Mouse (Mus musculus) gonadal fat pad, adult 2 months (tissue): ENCODE data around the gene Lgals7. TPM values are rescaled to one million over a fixed set of nuclear protein-coding genes. Genes with fewer than 3 reads are reported as not detected.
"Not testable (repeated sequence)": the region's sequence is repeated elsewhere in the genome, so short reads cannot be mapped to it uniquely, and the experiment has no call there.

ENCODE experiments used
- DNase-seq: peaks from one replicate; pipeline ENCODE4 v3.0.0-alpha.2; 2012; ENCODE audit warnings: low read depth
- polyA plus RNA-seq: library from polyadenylated mRNA; depleted of rRNA; stranded (reverse); fragments of >200 nt; gene quantifications from 2 replicates; pipeline ENCODE4 v1.2.3, GENCODE M21; 2012

Lgals7 gene
- polyA plus RNA-seq, 1 experiment: 12.3 TPM

DNA sequence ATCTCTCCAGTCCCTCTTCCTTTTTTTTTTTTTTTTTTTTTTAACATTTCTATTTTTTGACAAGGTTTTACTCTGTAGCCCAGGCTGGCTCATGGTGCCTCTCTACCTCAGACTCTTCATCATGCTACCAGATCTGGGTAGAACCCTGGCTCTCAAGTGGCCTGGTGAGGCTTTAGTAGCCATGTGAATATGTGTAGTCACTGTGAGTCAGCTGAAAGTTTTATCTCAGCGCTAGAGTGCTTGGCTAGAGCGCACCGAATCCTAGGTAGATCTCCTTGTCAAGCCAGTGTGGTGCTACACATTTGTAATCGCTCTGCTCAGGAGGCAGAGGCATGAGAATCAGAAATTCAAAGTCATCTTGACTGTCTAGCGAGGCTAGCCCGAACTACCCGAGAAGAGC lies 13.5 kb downstream of the Lgals7 start:
- no peak for DNase-seq

DNA sequence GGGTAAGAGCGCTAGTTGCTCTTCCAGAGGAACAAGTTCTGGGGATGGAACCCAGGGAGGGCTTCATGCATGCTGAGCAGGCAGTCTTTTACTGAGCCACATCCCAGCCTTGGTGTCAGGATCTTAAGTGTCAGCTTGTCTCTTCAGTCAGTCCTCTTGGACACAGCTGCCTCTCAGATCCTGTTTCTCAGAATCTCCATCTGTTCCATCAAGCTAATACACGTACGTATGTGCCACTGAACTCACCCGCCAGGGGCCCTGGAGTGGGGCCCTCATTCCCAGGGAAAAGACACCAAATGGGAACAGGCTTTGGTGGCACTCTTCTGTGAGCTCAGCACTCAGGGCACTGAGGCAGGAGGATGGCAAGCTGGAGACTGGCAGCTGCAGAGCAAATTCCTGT lies 14.2 kb downstream of the Lgals7 start:
- DNase-seq: no peak

DNA sequence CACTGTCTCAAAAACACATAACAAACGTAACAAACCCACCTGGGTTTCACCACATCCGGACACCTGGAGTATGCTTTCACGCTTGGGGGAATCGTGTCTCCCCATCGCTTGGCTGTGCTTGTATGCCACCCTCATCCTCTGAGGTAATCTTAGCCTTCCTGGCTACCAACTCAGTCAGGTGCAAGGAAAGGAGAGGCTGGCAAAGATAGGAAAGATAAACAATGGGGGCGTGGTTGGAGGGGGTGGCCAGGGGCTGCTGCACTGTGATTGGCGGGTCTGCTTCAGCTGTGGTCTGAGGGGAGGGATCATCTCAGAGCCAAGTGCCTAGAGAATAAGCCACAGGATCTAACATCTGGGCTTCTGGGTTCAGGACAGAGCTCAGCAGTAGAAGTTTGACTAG lies 16.0 kb downstream of the Lgals7 start:
- DNase-seq: no peak

DNA sequence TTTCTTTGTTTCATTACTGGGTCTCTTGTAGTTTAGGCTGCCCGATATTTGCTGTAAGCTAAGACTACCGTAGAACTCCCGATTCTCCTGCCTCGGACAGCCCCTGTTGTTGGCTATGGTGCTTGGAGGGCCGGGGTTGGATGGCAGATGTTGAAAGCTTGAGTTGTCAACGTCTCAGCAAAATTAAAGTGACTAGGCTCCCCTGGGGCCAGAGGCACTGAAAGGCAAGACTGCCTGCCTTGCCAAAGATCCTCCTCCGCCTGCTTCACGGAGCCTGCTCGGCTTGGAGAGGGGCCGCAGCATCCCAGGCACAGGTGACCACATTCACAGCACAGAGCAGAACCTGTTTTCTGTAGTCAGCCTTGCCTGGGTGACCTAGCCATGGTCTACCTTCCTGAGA lies 16.9 kb downstream of the Lgals7 start:
- no peak for DNase-seq

DNA sequence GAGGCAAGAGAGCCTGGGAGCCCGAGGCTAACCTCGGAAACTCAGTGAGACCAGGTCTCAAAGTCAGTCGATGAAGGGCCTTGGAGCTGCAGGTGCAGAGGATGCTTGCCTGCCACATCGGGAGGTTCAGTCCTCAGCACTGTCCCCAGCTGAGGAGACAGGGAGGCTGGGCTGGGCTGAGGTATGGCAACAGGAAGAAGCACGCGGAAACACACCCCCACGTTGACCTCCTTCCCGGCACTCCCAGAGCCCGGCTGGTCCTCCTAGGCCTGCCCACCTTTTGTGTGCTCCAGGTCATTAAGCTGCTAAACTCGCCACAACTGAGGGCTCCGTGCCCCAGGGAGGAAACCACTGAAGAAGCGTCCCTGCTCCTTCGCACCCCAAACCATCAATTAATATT lies 17.5 kb downstream of the Lgals7 start, which contains the start of gene Capn12:
Capn12 (plus strand) TSS at position 224 of the 400 bp plus-strand sequence.
- DNase-seq: no peak

DNA sequence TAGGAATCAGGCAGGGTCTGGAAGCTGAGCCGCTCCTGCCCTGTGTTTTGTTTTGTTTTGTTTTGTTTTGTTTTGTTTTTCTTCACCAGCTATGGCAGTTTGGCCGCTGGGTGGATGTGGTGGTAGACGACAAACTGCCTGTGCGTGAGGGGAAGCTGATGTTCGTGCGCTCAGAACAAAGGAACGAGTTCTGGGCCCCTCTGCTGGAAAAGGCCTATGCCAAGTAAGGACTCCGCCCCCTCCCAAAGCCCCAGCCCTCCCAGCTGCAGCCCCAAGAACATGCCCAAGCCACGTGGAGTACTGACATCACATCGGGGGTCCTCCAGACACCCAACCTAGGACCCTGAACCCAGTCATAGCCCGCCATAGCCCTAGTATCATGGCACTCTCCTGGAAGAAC lies 19.4 kb downstream of the Lgals7 start:
- no peak for DNase-seq

DNA sequence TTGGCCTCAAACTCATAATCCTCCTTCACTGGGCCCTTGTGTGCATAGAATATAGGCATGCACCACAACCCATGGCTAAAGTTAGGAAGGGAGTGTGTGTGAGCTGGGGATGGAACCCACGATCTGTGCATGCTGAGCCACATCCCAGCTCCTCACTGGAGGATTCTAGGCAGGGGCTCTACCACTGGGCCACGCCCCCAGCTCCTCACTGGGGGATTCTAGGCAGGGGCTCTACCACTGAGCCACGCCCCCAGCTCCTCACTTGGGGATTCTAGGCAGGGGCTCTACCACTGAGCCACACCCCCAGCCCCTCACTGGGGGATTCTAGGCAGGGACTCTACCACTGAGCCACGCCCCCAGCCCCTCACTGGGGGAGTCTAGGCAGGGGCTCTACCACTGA lies 20.1 kb downstream of the Lgals7 start:
- not testable (repeated sequence) for DNase-seq

DNA sequence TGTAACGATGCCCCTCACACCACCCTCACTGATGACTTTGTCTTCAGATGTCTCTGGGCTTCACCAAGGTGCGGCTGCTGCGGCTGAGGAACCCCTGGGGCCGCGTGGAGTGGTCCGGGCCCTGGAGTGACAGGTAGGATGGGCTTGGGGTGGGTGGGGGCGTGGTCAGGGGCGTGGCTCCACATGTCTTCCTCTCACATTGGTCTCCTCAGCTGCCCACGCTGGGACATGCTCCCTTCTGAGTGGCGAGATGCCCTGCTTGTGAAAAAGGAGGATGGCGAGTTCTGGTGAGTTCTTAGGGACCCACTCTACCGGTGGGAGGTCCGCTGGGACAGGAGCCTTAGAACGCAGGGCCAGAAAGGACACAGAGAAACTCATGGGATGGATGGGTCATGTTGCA lies 22.8 kb downstream of the Lgals7 start:
- DNase-seq: no peak

DNA sequence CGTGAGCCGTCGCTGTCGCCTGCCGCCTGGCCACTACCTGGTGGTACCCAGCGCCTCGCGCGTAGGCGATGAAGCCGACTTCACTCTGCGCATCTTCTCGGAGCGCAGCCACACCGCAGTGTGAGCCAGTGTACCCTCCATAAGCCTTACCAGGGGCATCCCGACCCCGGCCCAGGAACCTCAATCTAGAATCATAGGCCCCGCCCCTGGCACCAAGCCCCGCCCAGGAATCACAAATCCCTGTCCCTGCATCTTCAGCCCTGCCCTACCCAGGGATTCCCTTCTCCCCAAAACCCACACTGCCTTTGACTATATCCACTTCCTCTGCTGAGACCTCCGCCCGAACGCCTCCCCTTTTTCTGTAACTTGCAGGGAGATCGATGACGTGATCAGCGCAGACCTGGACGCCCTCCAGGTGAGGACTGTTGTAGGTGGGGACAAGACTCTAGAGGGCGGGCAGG lies 25.1 kb downstream of the Lgals7 start:
- no peak for DNase-seq

DNA sequence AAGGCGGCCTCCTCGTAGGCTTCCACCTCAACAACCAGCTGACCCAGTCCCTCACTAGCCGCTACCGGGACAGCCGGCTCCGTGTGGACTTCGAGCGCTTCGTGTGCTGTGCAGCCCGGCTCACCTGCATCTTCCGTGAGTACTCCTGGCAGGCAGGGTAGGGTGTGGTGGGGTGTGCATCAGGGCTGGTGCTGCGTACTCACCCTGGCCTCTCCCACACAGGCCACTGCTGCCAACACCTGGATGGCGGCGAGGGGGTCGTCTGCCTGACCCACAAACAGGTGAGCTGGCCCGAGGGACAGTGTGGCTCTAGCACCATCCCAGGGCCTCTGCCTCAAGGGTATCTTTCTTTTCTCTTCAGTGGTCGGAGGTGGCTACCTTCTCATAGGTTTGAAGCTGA lies 28.9 kb downstream of the Lgals7 start:
- DNase-seq: no peak

DNA sequence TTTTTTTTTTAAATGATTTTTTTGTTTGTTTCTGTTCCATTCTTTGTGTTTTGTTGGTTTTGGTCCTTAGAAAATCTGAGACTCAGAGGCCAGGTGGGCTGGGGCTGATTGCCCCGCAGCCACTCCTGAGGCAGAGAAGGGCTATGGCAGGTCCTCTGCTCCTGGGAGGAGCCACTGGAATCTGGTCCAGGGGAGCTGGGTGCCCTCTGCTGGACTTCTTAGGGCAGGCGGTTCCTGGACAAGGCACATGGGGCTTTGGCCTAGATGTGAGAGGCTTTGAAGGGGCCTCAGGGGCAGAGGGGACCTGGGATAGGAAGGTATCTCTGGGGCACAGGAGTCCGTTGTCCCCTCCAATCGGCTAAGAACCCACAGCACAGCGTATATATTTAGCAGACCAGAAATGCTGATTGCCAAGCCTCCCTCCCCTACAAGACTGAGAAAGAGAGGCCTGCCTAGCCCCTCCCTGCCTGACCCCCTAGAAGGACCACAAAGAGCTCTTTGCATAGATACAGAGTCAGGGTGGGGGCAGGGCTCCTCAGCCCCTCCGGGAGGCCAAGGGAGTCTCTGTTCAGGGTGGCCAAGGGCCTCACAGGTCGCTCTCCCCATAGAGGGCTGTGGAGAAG lies 30.1 kb downstream of the Lgals7 start:
- no peak for DNase-seq

DNA sequence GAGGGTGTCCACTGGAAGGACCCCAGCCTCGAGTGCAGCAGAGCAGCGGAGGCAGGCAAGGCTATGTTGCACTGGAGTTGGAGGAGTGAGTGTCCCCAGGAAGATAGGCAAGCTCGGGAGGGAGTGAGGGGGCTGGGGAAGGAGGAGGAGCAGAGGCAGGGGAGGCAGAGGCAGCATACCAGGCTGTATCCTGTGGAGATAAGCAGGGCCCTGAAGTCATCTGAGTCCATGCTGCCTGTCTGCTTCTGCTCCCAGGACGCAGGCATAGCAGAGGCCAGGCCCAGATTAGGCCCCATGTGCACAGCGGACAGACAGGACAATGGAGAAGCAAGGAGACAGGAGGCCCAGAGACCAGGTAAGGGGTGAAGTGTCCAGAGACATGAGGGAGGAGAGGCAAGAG lies 31.3 kb downstream of the Lgals7 start:
- no peak for DNase-seq

DNA sequence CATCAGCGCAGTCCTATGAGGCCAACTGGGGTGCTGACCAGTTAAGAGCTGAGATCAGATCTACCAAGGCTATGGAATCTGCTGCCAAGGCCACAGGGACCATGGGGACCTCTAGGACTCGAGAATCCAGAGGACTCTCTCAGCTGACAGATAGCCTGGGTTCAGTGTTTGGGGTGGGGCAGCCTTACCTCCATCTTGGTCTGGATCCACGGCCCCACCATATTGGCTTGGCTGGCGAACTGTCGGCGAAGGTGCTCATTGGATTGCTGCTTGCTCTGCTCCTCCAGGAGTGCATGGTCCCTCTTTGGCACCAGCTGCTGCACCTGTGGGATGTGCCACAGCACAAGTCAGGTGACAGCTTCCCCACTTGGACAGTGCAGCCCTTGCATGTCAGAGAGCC lies 34.0 kb downstream of the Lgals7 start:
- DNase-seq: no peak

DNA sequence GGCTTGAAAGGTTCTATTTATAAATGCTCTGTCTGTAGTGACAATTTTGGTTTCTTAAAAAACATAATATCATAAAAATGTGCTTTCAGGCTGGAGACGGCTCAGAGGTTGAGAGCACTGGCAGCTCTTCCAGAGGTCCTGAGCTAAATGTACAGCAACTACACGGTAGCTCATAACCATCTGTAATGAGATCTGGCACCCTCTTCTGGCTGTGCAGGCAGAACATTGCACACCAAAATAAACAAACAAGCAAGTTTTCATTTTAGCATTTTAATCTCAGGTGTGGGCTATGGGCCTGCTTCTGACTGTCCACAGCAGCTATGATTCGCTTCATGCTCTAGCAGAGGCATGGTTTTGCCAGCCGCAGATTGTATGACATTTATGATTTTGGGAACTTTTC lies 36.3 kb downstream of the Lgals7 start:
- DNase-seq: no peak

DNA sequence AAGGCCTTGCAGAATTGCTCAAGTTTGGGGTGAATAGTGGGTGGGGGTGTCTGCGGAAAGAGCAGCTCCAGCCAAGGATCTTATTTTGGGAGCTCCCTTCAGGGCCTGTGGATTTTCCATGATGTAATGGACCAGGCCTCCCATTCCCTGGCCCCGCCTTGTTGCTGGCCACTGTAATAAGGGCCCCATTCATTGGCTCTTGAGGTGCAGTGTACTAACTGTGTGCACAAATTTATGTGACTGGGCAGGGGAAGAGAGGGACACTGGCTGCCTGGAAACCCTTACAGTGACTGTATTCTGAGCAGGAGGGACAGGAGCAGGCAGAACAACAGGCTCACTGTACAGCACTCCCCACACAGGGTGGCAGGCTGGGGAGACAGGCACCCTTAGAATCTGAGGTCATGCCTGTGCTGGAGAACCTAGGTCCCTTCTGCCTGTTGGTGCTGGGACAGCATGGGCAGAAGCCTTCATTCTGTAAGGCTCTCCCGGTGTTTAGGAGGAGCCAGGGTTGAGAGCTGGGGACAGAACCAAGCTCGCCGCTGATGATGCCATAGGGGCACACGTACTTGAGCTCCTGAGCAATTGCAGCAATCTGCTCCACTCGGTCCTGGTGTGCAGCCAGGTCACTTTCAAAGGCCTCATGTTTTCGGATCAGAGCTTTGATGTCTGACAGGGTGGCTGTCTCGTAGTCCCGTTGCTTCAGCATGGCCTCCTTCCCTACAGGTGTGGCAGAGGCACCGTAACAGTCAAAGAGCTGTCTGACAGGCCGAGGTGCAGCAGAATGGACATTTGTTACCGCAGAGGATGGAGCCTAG lies 37.9 kb downstream of the Lgals7 start:
- no peak for DNase-seq

DNA sequence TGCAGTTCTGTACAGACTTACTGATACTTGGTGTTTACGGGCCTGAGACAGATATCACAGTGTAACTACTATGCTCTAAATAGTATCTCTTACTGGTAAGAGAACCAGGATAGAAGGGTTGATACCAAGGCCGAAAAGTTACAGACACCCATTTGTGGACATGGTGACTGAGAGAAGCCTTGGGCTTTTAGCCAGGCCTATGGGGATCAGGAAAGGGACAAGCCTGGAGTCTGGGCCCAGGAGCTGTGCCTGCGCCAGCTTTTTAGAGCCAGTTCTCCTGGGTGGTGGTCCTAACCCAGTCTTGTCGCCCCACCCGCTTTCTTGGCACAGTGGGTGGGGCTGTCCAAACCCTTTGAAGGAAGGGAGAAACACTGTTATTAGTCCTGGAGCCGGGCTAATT lies 38.5 kb downstream of the Lgals7 start:
- DNase-seq: no peak

DNA sequence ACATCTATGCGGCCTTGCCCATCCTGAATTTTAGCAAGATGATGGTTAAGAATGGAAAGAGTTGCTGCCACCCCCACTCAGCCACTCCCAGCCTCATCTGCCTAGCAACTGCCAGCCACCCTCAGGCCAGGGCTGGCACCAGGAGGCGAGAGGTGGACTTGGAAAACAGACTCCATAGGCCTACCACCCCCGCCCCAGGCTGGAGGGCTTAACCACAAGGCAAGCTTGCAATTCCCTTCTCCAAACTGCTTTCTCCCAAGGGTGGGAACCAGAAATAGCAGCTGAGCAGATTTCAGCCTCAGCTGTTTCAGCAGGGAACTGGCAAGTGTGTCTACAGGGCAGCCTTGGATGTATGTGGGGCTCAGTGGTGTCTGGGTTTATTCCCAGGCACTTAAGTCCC lies 39.2 kb downstream of the Lgals7 start:
- DNase-seq: no peak

DNA sequence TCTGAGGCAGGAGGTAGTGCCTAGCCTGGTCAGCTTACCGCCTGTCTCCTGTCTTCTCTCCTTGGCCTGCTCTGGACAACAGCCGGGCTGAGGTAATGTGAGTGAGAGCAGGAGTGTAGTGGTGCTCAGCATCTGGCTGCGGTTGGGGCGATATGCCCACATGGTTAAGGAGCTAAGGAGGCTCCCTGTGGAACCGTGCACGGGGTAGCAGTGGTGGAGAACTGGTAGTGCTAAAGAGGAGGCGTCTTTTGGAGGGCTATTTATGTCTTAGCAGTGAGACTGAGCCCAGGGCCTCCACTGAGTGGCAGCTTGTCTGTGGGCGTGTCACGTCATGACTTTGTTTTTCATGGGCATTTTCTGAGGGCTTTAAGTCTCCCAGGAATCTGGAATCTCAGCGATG lies 40.1 kb downstream of the Lgals7 start:
- DNase-seq: no peak

DNA sequence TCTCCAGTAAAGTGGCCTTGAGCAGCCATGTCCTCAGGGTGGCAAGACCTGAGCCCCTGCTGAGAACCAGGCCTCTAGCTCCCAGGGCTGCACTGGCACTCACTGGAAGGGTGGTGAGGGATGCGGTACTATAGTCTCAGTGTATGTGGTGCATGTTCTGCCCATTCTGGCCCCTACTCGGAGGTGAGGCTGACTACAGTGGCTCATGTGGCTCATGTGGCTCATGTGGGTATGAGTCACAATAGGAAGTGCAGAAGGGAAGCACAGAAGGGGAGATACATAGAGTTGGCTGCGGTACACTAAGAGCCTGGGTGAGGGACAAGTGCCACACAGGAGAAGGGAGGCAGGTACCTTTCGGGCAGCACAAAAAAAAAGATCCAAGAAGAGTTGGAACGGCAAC lies 43.5 kb downstream of the Lgals7 start:
- no peak for DNase-seq

DNA sequence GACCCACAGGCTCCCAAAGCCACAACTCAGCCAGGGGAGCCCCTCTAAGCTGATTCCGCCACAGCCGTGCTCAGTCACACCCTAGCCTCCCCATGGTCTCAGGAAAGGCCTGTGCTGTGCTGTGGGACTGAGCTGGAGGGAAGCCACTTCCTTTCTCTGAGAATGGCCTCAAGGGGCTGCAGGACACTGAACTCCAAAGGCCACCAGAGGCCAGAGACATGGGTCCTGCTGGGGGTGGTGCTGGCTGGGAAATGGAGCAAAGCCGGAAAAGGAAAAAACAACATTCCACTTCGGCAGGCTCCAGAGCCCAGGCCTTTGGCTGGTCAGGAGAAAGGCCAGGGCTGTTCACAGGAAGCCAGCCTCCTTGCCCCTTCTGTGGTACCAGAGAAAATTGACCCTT lies 48.0 kb downstream of the Lgals7 start:
- DNase-seq: no peak

DNA sequence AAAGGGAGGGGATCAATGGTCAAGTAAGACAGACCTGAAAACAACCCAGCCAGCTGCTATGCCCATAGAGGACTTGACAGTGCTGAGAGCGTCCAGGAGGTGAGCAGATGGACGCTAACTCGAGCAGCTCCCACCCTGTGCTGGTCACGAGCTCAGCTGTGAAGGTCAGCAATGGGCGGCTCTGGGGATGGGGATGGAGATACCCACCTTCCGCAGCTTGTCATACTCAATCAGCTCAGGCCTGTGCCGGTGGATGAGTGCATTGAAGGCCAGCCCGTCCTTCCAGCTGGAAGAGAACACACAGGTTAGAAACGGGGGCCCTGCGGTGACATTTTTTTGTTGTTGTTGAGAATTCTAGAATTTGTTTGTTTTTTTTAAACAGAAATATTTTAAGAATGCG lies 49.5 kb downstream of the Lgals7 start:
- DNase-seq: no peak
